Mouse (Mus musculus): ENCODE measurements at regions not wholly inside any gene's neighbourhood (a gene's known extent, or its start where the extent isn't known, plus 50 kb on each side); places are given as distances from the start of the nearest gene placed in this dataset.
"Not testable (repeated sequence)": the region's sequence is repeated elsewhere in the genome, so short reads cannot be mapped to it uniquely, and the experiment has no call there.

DNA sequence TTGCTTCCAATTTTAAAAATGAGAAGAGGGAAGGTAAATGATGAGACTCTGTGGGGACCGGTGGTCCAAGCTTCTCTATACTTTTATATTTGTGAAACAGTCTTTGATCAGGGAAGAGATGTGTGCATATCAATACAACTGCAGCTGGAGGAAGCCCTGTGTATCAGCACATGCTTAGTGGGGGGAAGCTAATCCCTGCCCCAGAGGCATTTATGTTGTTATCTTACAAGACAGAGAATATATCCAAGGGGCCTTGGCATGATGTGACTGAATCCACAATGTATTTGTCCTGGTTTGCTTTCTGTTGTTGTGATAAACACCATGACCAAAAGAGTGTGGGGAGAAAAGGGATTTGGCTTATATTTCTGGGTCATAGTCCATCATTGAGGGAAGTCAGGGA, 105.2 kb upstream of the C9orf72 start:
- Histone ChIP-seq H3K9ac (no peak overlapping the region), H3K36me3 (no peaks in the 10 kb centered on the region), H3K4me2 (no peak overlapping the region), H3K4me3 (no peak overlapping the region), H3K9me3 (no peaks in the 10 kb centered on the region), H3K4me1 (no peaks in the 10 kb centered on the region), H3K27ac (no peak overlapping the region), H3K27me3 (no peaks in the 10 kb centered on the region)
- 89% methylated on average over 1 of the region's 1 CpGs for WGBS
- no peak for ATAC-seq (ENCODE audit: borderline replicate concordance, extremely low read depth, low FRiP score, low TSS enrichment)

DNA sequence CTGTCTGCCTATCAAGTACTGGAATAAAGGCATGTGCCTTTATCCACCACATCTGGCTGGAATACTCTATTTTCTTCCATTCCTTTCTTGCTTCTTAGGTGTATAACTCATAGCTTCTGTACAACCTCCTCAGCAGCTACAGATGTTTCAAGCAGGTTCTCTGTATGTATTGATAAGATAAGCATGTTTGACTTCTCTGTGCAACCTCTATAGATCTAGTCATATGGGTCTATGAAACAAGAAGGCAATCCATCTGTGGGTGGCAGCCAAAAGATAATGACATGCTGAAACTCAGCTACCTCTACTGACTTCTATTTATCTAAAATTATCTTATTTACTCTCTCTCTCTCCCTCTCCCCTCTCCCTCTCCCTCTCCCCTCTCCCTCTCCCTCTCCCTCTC, 99.3 kb upstream of the C9orf72 start:
- H3K4me1 ChIP-seq, result no peaks in the 10 kb centered on the region
- no peak for ATAC-seq (ENCODE audit: borderline replicate concordance, extremely low read depth, low FRiP score, low TSS enrichment)
- no peak overlapping the region for H3K9ac ChIP-seq
- H3K27me3 ChIP-seq, result no peaks in the 10 kb centered on the region
- no peak overlapping the region for H3K4me3 ChIP-seq
- H3K9me3 ChIP-seq, result no peaks in the 10 kb centered on the region
- no peaks in the 10 kb centered on the region for H3K36me3 ChIP-seq
- H3K27ac ChIP-seq, result no peak overlapping the region
- H3K4me2 ChIP-seq, result no peak overlapping the region

DNA sequence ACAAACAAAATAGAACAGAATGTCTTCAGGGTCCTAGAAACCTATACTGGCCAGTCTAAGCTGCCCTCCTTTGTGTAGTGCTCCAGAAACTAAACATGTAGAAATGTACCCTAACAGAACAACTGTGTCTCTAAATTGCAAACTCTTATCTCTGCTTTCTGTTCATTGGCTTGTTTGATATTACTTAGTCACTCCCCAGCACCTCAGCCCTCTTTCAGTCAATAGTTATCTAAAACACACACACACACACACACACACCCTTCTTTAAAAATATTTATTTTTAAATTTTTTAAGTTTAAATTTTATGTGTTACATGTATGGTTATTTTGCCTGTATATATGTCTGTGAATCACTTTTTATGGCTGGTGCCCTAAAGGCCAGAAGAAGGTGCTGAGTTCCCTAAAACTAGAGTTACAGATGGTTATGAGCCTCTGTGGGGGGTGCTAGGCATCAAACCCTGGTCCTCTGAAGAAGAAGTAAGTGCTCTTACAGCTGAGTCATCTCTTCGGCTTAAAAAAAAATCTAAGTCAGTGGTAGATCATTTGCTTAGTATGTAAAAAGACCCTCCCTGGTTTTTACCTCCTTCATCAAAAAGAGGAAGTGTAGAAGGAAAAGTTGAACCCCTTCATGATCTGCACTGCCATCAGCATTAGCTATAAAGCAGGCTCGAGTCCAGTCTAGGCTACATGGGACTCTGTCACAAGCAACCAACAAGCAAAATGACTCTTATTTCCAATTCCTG, 96.6 kb upstream of the C9orf72 start:
- H3K27me3 ChIP-seq, result no peaks in the 10 kb centered on the region
- no peak for ATAC-seq (ENCODE audit: borderline replicate concordance, extremely low read depth, low FRiP score, low TSS enrichment)
- no peaks in the 10 kb centered on the region for H3K36me3 ChIP-seq
- no peak overlapping the region for H3K4me2 ChIP-seq
- 81% methylated on average over 2 of the region's 2 CpGs for WGBS
- no peaks in the 10 kb centered on the region for H3K4me1 ChIP-seq
- H3K9ac ChIP-seq, result no peak overlapping the region
- H3K9me3 ChIP-seq, result no peaks in the 10 kb centered on the region
- no peak overlapping the region for H3K4me3 ChIP-seq
- no peak overlapping the region for H3K27ac ChIP-seq

DNA sequence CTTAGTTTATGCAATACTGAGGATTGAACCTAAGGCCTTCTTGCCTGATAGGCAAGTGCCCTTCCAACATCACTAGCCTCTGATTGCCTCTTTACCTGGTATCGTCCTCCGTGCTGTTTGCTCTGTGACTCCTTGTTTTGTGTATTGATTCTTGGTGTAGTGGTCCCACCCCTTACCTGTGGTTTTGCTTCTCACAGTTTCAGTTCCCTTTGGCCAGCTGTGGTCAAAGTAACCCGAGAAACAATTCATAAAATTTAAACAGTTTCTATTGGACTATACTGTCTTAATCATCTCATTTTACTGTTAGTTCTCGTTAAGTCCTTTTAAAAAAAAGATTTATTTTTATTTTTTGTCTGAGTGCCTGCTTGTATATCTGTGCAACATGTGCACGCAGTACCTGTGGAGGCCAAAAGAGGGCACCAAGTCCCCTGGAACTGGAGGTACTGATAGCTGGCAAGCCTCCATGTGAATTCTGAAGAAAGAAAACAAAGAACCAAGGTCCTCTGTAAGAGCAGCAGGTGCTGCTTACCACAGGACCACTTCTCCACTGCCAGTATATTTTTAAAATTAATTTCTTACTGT, 84.5 kb upstream of the C9orf72 start:
- no peak overlapping the region for H3K27ac ChIP-seq

DNA sequence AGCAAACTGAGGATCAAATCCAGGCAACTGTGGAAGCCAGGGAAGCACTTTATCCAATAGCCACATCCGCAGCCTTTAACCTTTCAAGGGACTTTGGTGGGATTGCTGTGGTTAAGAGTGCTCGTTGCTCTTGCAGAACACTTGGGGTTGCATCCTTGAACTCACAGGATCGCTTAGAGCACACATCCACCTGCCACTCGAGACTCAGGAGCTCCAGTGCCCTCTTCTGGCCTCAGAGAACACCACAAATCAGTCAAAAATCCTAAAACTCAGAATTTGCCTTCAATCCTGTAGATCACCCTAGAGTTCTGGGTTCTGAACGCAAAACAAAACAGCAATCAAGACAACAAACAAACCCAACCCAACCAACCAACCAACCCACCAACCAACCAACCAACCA, 82.2 kb upstream of the C9orf72 start:
- no peak overlapping the region for H3K4me3 ChIP-seq
- 61% methylated on average over 5 of the region's 5 CpGs for WGBS

More for the DNA sequence above, 84.5 kb upstream of the C9orf72 start:
- Histone ChIP-seq H3K9ac (no peak overlapping the region), H3K27me3 (no peaks in the 10 kb centered on the region), H3K4me3 (no peak overlapping the region), H3K36me3 (no peaks in the 10 kb centered on the region), H3K9me3 (no peaks in the 10 kb centered on the region), H3K4me1 (no peaks in the 10 kb centered on the region), H3K4me2 (no peak overlapping the region)
- ATAC-seq (ENCODE audit: borderline replicate concordance, extremely low read depth, low FRiP score, low TSS enrichment), result no peak
- 59% methylated on average over 5 of the region's 5 CpGs for WGBS

DNA sequence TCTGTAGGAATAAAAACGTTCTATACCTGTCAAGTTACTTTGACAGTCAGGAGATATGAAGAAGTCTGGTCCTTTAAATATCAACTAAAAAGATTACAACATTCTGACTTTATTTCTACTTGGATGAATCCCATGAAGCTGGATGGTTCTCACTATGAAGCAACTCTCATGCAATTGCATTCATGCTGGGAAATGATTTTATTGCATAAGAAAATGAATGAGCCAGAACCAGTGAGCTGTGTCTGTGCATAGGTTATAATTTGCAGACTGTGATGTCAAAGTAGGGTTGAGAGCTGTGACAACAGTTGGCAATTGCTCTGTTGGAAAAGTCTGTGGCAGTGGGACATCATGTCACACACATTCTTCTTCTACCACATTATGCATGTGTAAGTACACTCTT, 79.2 kb upstream of the C9orf72 start:
- Histone ChIP-seq H3K4me2 (no peak overlapping the region), H3K27me3 (no peaks in the 10 kb centered on the region), H3K9me3 (no peaks in the 10 kb centered on the region), H3K4me3 (no peak overlapping the region), H3K27ac (no peak overlapping the region), H3K9ac (no peak overlapping the region), H3K36me3 (no peaks in the 10 kb centered on the region), H3K4me1 (no peaks in the 10 kb centered on the region)
- 57% methylated on average over 1 of the region's 1 CpGs for WGBS
- no peak for ATAC-seq (ENCODE audit: borderline replicate concordance, extremely low read depth, low FRiP score, low TSS enrichment)

More for the DNA sequence above, 82.2 kb upstream of the C9orf72 start:
- Histone ChIP-seq H3K27me3 (no peaks in the 10 kb centered on the region), H3K27ac (no peak overlapping the region), H3K9me3 (no peaks in the 10 kb centered on the region), H3K9ac (no peak overlapping the region), H3K4me2 (no peak overlapping the region), H3K4me1 (no peaks in the 10 kb centered on the region), H3K36me3 (no peaks in the 10 kb centered on the region)
- ATAC-seq (ENCODE audit: borderline replicate concordance, extremely low read depth, low FRiP score, low TSS enrichment), result no peak

DNA sequence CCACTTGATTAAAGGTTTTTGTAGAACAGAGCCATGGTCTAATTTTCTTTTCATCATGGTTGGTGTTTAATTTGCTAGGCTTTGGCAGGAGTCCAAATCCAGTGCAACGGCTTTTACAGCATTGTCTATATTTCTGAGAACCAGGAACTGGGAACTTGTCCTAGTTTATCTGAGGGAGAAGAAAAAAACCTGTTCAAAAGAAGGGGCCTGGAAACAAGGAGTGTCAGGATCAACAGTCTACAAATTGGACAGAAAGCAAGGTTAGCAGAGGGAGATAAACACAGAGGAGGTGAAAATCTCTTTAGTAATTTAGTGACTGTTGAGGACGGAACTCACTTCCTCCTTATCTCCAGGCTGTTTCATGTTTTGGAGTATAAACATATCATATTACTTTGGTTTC, 74.9 kb upstream of the C9orf72 start:
- H3K27ac ChIP-seq, result no peak overlapping the region
- H3K4me3 ChIP-seq, result no peak overlapping the region
- H3K27me3 ChIP-seq, result no peaks in the 10 kb centered on the region
- H3K4me1 ChIP-seq, result no peaks in the 10 kb centered on the region
- WGBS, result 4% methylated on average over 2 of the region's 2 CpGs
- no peaks in the 10 kb centered on the region for H3K9me3 ChIP-seq
- H3K9ac ChIP-seq, result no peak overlapping the region
- H3K4me2 ChIP-seq, result no peak overlapping the region
- no peak for ATAC-seq (ENCODE audit: borderline replicate concordance, extremely low read depth, low FRiP score, low TSS enrichment)
- no peaks in the 10 kb centered on the region for H3K36me3 ChIP-seq

DNA sequence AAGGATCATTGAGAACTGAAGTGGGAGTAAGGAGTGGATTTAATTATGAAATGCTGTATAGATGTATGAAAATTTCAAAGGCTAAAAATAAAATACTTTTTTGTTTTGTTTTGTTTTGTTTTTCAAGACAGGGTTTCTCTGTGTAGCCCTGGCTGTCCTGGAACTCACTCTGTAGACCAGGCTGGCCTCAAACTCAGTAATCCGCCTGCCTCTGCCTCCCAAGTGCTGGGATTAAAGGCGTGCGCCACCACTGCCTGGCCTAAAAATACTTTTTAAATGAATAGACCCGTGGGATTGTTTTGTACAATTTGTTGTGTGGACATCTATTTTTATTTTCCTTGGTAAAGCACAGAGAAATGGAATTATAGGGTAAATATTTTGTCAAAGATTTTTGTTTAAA, 74.4 kb upstream of the C9orf72 start:
- H3K36me3 ChIP-seq; H3K27me3 ChIP-seq; H3K27ac ChIP-seq; H3K4me2 ChIP-seq; H3K9ac ChIP-seq; H3K9me3 ChIP-seq; H3K4me1 ChIP-seq; ATAC-seq (ENCODE audit: borderline replicate concordance, extremely low read depth, low FRiP score, low TSS enrichment); H3K4me3 ChIP-seq: not testable (repeated sequence)
- WGBS, result 65% methylated on average over 4 of the region's 4 CpGs

DNA sequence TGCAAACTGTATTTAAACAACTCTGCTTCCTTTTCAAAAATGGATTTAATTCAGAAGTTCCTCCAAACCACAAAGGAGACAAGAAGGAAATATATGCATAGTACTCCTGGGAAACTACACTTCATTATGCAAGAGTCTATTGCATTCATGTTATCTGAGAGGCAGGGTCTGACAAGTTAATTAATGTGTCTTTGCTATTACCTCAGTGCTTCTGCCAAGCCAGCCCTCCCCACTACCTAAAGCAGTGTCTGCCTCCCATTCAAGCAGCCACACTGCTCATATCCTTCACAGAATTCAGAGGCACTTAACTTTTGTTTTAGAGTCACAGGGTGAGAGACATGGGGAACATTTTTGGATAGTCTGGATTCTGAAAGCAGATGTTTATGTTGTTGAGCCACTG, 58.6 kb upstream of the C9orf72 start:
- Histone ChIP-seq H3K9me3 (no peaks in the 10 kb centered on the region), H3K36me3 (no peaks in the 10 kb centered on the region), H3K4me2 (no peak overlapping the region), H3K4me3 (no peak overlapping the region), H3K9ac (no peak overlapping the region), H3K4me1 (no peaks in the 10 kb centered on the region), H3K27ac (no peak overlapping the region), H3K27me3 (no peaks in the 10 kb centered on the region)
- ATAC-seq (ENCODE audit: borderline replicate concordance, extremely low read depth, low FRiP score, low TSS enrichment), result no peak
